Mouse (Mus musculus): ENCODE results near the gene Gnmt. TPM values are rescaled to one million over a fixed set of nuclear protein-coding genes. Genes with fewer than 3 reads are reported as not detected.
A peak's percentile ranks its signal among the peaks of the same experiment; 100 is the strongest.

The Gnmt gene
- polyA plus RNA-seq, 2 experiments, result 18.3 to 31.2 TPM

DNA sequence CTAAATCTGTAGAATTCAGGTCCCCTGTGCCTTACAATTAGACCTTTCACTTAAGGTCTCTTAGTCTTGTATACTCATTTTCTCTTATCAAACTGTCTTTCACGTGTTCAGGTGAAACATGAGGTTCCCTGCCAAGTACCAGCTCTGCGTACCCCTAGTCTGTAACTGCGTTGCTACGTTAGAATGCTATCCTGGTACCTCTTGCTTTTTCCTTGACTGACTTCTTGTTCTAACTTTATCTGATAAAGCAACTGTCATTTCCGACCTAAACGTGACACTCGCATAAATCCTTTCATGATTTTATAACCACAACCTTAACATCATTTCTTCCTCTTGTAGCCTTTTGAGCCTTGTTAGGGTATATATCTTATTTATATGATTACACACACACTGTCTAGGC is 16.5 kb downstream of the Gnmt start:
- ATAC-seq (ENCODE audit: insufficient read depth), result no peak
- H3K4me3 ChIP-seq (ENCODE audit: insufficient read depth in 1 of 2, low read depth in 2 of 2, low read length in 2 of 2), result peak overlapping the region; percentile 78 to 97
- WGBS (ENCODE audit: insufficient replicate concordance), result 14% methylated on average over 7 of the region's 7 CpGs
- no peak for DNase-seq (ENCODE audit: low read depth in 3 of 3, low spot score in 3 of 3)
- H3K4me2 ChIP-seq (ENCODE audit: low read depth), result peak overlapping the region; percentile 92
- no peaks in the 10 kb centered on the region for H3K9me3 ChIP-seq (ENCODE audit: control insufficient read depth, low read length)
- H3K36me3 ChIP-seq (replicated peaks; ENCODE audit: control insufficient read depth, insufficient read depth, low read depth), result peaks cover 12% of the 10 kb centered on the region
- peaks cover 3 to 8% of the 10 kb centered on the region in 2 experiments; a peak in 3 of 4 replicates for H3K4me1 ChIP-seq (replicated peaks; ENCODE audit: control insufficient read depth in 2 of 2, insufficient read depth in 2 of 2, low read length in 1 of 2)
- peak overlapping the region; percentile 71 for H3K9ac ChIP-seq (replicated peaks)
- H3K27me3 ChIP-seq (ENCODE audit: control insufficient read depth, insufficient read depth, low read length), result no peaks in the 10 kb centered on the region
- no peak for TF ChIP-seq EP300 (IDR thresholded peaks at IDR 0.05; ENCODE audit: low read depth)
- no peak for TF ChIP-seq CTCF (IDR thresholded peaks at IDR 0.05; ENCODE audit: low read depth)
- H3K27ac ChIP-seq, result no peak overlapping the region

DNA sequence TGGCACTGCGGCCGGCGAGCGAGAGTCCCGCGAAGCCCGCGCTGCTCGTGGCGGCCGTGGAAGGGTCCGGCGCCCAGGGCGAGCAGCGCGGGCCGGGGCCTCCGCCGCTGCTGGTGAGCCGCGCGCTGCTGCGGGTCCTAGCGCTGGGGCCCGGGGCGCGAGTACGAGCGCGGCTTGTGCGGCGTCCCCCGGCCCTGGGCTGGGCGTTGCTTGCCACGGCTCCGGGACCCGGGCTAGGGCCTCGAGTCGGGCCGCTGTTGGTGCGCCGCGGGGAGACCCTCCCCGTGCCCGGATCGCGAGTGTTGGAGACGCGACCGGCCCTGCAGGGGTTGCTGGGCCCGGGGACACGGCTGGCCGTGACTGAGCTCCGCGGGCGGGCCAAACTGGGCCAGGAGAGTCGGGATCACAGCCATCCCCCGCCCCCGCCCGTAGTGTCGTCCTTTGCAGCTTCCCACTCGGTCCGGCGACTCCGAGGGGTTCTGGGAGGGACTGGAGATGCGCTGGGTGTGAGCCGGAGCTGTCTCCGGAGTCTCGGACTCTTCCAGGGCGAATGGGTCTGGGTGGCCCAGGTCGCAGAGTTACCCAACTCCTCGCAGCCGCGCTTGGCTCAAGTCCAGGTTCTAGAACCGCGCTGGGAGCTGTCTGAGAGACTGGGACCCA is 17.2 kb downstream of the Gnmt start:
- peak overlapping the region; percentile 92 for H3K4me2 ChIP-seq (ENCODE audit: low read depth)
- H3K9ac ChIP-seq (replicated peaks), result peak overlapping the region; percentile 71
- no peak overlapping the region for H3K27ac ChIP-seq
- peak overlapping the region; percentile 78 to 97 for H3K4me3 ChIP-seq (ENCODE audit: insufficient read depth in 1 of 2, low read depth in 2 of 2, low read length in 2 of 2)
- under 1% methylated on average over 74 of the region's 76 CpGs for WGBS (ENCODE audit: insufficient replicate concordance)
- peaks cover 3 to 8% of the 10 kb centered on the region in 2 experiments; a peak in 3 of 4 replicates for H3K4me1 ChIP-seq (replicated peaks; ENCODE audit: control insufficient read depth in 2 of 2, insufficient read depth in 2 of 2, low read length in 1 of 2)
- no peaks in the 10 kb centered on the region for H3K27me3 ChIP-seq (ENCODE audit: control insufficient read depth, insufficient read depth, low read length)
- peak; percentile 56 for ATAC-seq (ENCODE audit: insufficient read depth)
- TF ChIP-seq EP300 (IDR thresholded peaks at IDR 0.05; ENCODE audit: low read depth) (no peak), CTCF (IDR thresholded peaks at IDR 0.05; ENCODE audit: low read depth) (no peak)
- H3K36me3 ChIP-seq (replicated peaks; ENCODE audit: control insufficient read depth, insufficient read depth, low read depth), result peaks cover 12% of the 10 kb centered on the region
- no peak for DNase-seq (ENCODE audit: low read depth in 3 of 3, low spot score in 3 of 3)
- no peaks in the 10 kb centered on the region for H3K9me3 ChIP-seq (ENCODE audit: control insufficient read depth, low read length)

DNA sequence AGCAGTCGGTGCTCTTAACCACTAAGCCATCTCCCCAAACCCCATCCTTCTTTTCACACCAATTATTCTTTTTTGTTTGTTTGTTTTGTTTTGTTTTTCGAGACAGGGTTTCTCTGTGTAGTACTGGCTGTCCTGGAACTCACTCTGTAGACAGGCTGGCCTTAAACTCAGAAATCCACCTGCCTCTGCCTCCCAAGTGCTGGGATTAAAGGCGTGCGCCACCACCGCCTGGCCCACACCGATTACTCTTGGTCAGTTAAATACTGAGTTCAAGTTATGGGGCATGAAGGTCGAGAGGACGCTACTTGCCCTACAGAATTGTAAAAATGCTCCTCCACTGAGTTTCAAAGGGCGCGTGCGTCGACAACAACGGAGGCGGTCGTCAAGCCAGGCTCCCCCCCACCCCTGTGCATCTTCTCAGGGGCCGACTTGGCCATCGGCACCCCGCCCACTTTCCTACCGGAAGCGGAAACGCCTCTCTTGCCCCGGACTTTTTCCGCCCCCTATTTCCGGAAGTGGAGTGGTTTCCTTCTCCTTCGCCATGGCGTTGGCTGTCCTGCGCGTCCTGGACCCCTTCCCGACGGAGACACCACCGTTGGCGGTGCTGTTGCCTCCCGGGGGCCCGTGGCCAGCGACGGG is 17.9 kb downstream of the Gnmt start, which contains the start of gene Pex6:
Gene Pex6, plus strand, starts transcription at position 505 of the 639 bp plus-strand sequence.
- H3K9ac ChIP-seq (replicated peaks), result peak within 1 kb of the TSS; percentile 71
- H3K4me2 ChIP-seq (ENCODE audit: low read depth), result peak within 1 kb of the TSS; percentile 92
- WGBS (ENCODE audit: insufficient replicate concordance), result 8% methylated on average over 36 of the region's 36 CpGs
- ATAC-seq (ENCODE audit: insufficient read depth), result peak; percentile 84
- peak; percentile 79 to 84 (median 83) for DNase-seq (ENCODE audit: low read depth in 3 of 3, low spot score in 3 of 3)
- H3K9me3 ChIP-seq (ENCODE audit: control insufficient read depth, low read length), result no peaks in the 10 kb centered on the region
- H3K36me3 ChIP-seq (replicated peaks; ENCODE audit: control insufficient read depth, insufficient read depth, low read depth), result peaks cover 12% of the 10 kb centered on the region
- H3K27me3 ChIP-seq (ENCODE audit: control insufficient read depth, insufficient read depth, low read length), result no peaks in the 10 kb centered on the region
- no peak within 1 kb of the TSS for H3K27ac ChIP-seq
- TF ChIP-seq CTCF (IDR thresholded peaks at IDR 0.05; ENCODE audit: low read depth) (peak; percentile 13; the same call in 1 of the 2 replicates), EP300 (IDR thresholded peaks at IDR 0.05; ENCODE audit: low read depth) (no peak)
- H3K4me1 ChIP-seq (replicated peaks; ENCODE audit: control insufficient read depth in 2 of 2, insufficient read depth in 2 of 2, low read length in 1 of 2), result peaks cover 3 to 9% of the 10 kb centered on the region in 2 experiments; a peak in 3 of 4 replicates
- peak within 1 kb of the TSS; percentile 78 to 97 for H3K4me3 ChIP-seq (ENCODE audit: insufficient read depth in 1 of 2, low read depth in 2 of 2, low read length in 2 of 2)

DNA sequence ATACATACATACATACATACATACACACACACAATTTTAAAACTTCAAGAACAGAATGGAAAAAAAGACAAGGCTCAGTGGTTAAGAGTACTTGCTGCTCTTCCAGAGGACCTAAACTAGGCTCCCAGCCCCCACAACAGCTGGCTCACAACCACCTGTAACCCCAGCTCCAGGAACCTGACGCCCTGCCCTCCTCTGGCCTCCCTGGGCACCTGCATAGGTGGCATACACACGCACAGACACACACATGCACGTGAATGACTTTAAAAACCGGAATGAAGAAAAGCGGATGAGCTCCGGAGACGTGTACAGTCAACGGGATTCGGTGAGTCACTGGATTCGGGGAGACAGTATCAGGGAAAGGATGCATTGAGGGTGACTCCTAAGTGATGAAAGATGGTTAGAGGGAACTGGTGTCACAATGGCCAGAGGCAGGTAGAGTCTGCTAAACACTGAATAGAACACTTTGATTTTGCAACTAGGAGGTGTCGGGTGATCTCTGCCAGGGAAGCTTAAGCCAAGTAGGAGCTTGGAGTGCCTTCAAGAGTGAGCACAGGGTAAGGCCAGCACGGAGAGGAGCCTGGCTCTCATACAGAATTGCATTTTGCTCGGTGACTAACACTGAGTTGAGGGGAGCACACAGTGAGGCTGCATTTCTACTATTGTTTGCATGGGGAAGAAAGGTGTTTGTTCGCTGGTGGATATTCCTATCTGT is 22.4 kb downstream of the Gnmt start:
- no peak overlapping the region for H3K4me2 ChIP-seq (ENCODE audit: low read depth)

More for the DNA sequence above, 22.4 kb downstream of the Gnmt start:
- WGBS (ENCODE audit: insufficient replicate concordance), result 82% methylated on average over 14 of the region's 14 CpGs
- H3K4me3 ChIP-seq (ENCODE audit: insufficient read depth in 1 of 2, low read depth in 2 of 2, low read length in 2 of 2), result no peak overlapping the region
- peaks cover 4 to 23% of the 10 kb centered on the region in 2 experiments for H3K4me1 ChIP-seq (replicated peaks; ENCODE audit: control insufficient read depth in 2 of 2, insufficient read depth in 2 of 2, low read length in 1 of 2)
- DNase-seq (ENCODE audit: low read depth in 3 of 3, low spot score in 3 of 3) (no peak), ATAC-seq (ENCODE audit: insufficient read depth) (no peak)
- no peaks in the 10 kb centered on the region for H3K9me3 ChIP-seq (ENCODE audit: control insufficient read depth, low read length)
- TF ChIP-seq CTCF (IDR thresholded peaks at IDR 0.05; ENCODE audit: low read depth) (0 out of 2 replicates have a peak, but pooled peaks have one; percentile 2), EP300 (IDR thresholded peaks at IDR 0.05; ENCODE audit: low read depth) (no peak)
- no peak overlapping the region for H3K9ac ChIP-seq (replicated peaks)
- no peak overlapping the region for H3K27ac ChIP-seq
- no peaks in the 10 kb centered on the region for H3K36me3 ChIP-seq (replicated peaks; ENCODE audit: control insufficient read depth, insufficient read depth, low read depth)
- H3K27me3 ChIP-seq (ENCODE audit: control insufficient read depth, insufficient read depth, low read length), result no peaks in the 10 kb centered on the region
